Mouse (Mus musculus) embryonic facial prominence, embryonic 14.5 days (tissue): ENCODE measurements around the gene Jkamp. TPM values are rescaled to one million over a fixed set of nuclear protein-coding genes. Genes with fewer than 3 reads are reported as not detected.
A peak's percentile ranks its signal among the peaks of the same experiment; 100 is the strongest.

ENCODE experiments used
- ATAC-seq: fragments of 200-750 bp; cut with Nextera tagmentation; 2 replicates; pipeline ENCODE4 v1.8.0; 2017; ENCODE audit warnings: low read depth, moderate number of reproducible peaks, moderate TSS enrichment
- DNase-seq: peaks from one replicate; pipeline ENCODE4 v3.0.0-alpha.2; 2015; ENCODE audit warnings: low spot score
- H3K27ac ChIP-seq: fragments of 300-500 bp; sonication (generic); replicated peaks from 2 replicates; pipeline ENCODE4 v1.5.1; 2014; ENCODE audit warnings: low read depth, mild to moderate bottlenecking, low read length, moderate library complexity
- H3K27me3 ChIP-seq: fragments of 300-500 bp; sonication (generic); replicated peaks from 2 replicates; pipeline ENCODE4 v1.6.1; 2014; ENCODE audit warnings: low read length; ENCODE audit not compliant: control insufficient read depth, insufficient read depth
- H3K36me3 ChIP-seq: fragments of 300-500 bp; sonication (generic); 2 replicates; pipeline ENCODE4 v1.6.1; 2014; ENCODE audit warnings: low read length, mixed read lengths; ENCODE audit not compliant: control insufficient read depth, insufficient read depth
- H3K4me1 ChIP-seq: fragments of 300-500 bp; sonication (generic); 2 replicates; pipeline ENCODE4 v1.6.1; 2014; ENCODE audit warnings: antibody characterized with exemption, low read length; ENCODE audit not compliant: control insufficient read depth, insufficient read depth
- H3K4me2 ChIP-seq: fragments of 300-500 bp; sonication (generic); 2 replicates; pipeline ENCODE4 v1.6.1; 2014; ENCODE audit warnings: low read depth, mild to moderate bottlenecking, low read length, moderate library complexity, mixed read lengths
- H3K4me3 ChIP-seq: fragments of 300-500 bp; sonication (generic); 2 replicates; pipeline ENCODE4 v1.5.1; 2014; ENCODE audit warnings: low read depth, mild to moderate bottlenecking, low read length
- H3K9ac ChIP-seq: fragments of 300-500 bp; sonication (generic); 2 replicates; pipeline ENCODE4 v1.6.1; 2014; ENCODE audit warnings: low read depth, mild to moderate bottlenecking, low read length, moderate library complexity, mixed read lengths
- H3K9me3 ChIP-seq: fragments of 300-500 bp; sonication (generic); 2 replicates; pipeline ENCODE4 v1.6.1; 2016; ENCODE audit warnings: low read length; ENCODE audit not compliant: control insufficient read depth
- WGBS: fragments of 180-500 bp; shearing (Covaris S2); extraction: QIAGEN DNeasy Blood & Tissue Kit; methylation state at CpG from one replicate; pipeline ENCODE4 v1.1.7; 2014; 5-methylcytosine and 5-hydroxymethylcytosine counted together
- polyA plus RNA-seq: library from polyadenylated mRNA; unstranded; fragments of >200 nt; fragmentation: Nextera tagmentation; extraction: Ambion mirVana; gene quantifications from 2 replicates; pipeline ENCODE4 v1.2.1, GENCODE M21; 2014

Jkamp gene
- polyA plus RNA-seq, 1 experiment from 2014 or later: 49.3 TPM

DNA sequence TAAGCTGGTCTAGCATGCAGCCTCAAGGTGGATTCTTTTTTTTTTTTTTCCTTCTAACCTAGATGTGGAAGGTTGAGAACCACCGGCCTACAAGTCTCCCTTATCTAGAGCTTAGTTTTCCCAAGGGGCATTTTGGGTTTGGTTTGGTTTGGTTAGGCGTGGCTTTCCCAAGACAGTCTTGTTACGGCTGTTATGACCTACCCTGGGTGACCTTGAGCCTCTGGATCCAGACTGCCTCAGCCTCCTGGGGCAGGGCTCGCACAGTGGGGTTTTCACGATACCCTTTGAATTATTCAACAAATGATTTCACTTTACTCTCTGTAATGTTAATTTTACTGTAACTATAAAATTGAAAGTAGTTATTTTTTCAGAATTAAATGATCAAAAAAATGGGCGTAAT is 17.4 kb downstream of the Jkamp start:
- DNase-seq: no peak
- H3K4me2 ChIP-seq: no peak overlapping the region
- no peaks in the 10 kb centered on the region for H3K4me1 ChIP-seq
- no peaks in the 10 kb centered on the region for H3K9me3 ChIP-seq
- H3K9ac ChIP-seq: no peak overlapping the region
- WGBS: 76% methylated on average over 6 of the region's 6 CpGs
- H3K27me3 ChIP-seq: no peaks in the 10 kb centered on the region
- peaks cover 33% of the 10 kb centered on the region for H3K36me3 ChIP-seq
- no peak overlapping the region for H3K27ac ChIP-seq
- H3K4me3 ChIP-seq: no peak overlapping the region
- ATAC-seq: no peak

- Histone ChIP-seq H3K27me3 (no peaks in the 10 kb centered on the region), H3K4me1 (no peaks in the 10 kb centered on the region), H3K27ac (no peak overlapping the region), H3K4me2 (no peak overlapping the region), H3K9ac (no peak overlapping the region), H3K9me3 (no peaks in the 10 kb centered on the region), H3K4me3 (no peak overlapping the region), H3K36me3 (peaks cover 26% of the 10 kb centered on the region)
- ATAC-seq (0 out of 2 replicates have a peak, but pooled peaks have one; percentile 33), DNase-seq (no peak)
- 90% methylated on average over 5 of the region's 5 CpGs for WGBS
Observed at GRCm38 (mm10) chr12:72104027-72104426, 18.6 kb downstream of the Jkamp start.

GRCm38 (mm10) chr12:72104525-72105281 is 19.3 kb downstream of the Jkamp start:
- ATAC-seq: peak; percentile 55
- no peak overlapping the region for H3K9ac ChIP-seq
- no peak overlapping the region for H3K27ac ChIP-seq
- no peaks in the 10 kb centered on the region for H3K4me1 ChIP-seq
- whole genome bisulfite sequencing: 29% methylated on average over 14 of the region's 14 CpGs
- H3K27me3 ChIP-seq: no peaks in the 10 kb centered on the region
- H3K36me3 ChIP-seq: peaks cover 19% of the 10 kb centered on the region
- no peak overlapping the region for H3K4me3 ChIP-seq
- peak; percentile 89 for DNase-seq
- no peak overlapping the region for H3K4me2 ChIP-seq
- no peaks in the 10 kb centered on the region for H3K9me3 ChIP-seq

DNA sequence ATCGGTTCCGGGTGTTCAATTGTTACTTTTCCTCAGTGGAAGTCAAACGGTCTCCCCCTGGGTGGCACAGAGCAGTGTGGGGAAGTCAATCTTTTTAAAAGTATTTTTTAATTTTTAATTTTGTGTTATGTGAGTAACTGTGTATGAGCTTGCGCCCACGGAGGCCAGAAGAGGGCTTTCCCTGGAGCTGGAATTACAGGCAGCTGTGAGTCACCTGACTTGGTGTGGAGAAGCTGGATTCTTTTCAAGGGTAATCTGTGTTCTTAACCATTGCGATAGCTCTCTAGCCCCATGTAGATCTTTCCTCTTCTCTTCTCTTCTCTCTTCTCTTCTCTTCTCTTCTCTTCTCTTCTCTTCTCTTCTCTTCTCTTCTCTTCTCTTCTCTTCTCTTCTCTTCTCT is 29.7 kb downstream of the Jkamp start:
- WGBS: 69% methylated on average over 6 of the region's 6 CpGs
- ATAC-seq: no peak

GRCm38 (mm10) chr12:72115686-72116345 is 30.4 kb downstream of the Jkamp start:
- H3K4me3 ChIP-seq: no peak overlapping the region
- 85% methylated on average over 21 of the region's 23 CpGs for WGBS
- no peak overlapping the region for H3K27ac ChIP-seq
- no peaks in the 10 kb centered on the region for H3K36me3 ChIP-seq
- H3K9ac ChIP-seq: no peak overlapping the region
- no peak for DNase-seq
- no peaks in the 10 kb centered on the region for H3K4me1 ChIP-seq
- no peaks in the 10 kb centered on the region for H3K9me3 ChIP-seq
- no peaks in the 10 kb centered on the region for H3K27me3 ChIP-seq
- H3K4me2 ChIP-seq: no peak overlapping the region
- ATAC-seq: no peak

More for the DNA sequence above, 29.7 kb downstream of the Jkamp start:
- Histone ChIP-seq H3K36me3 (no peaks in the 10 kb centered on the region), H3K9ac (no peak overlapping the region), H3K4me1 (no peaks in the 10 kb centered on the region), H3K9me3 (no peaks in the 10 kb centered on the region), H3K27ac (no peak overlapping the region), H3K4me3 (no peak overlapping the region), H3K27me3 (no peaks in the 10 kb centered on the region), H3K4me2 (no peak overlapping the region)
- DNase-seq: no peak

GRCm38 (mm10) chr12:72129203-72129602 is 43.8 kb downstream of the Jkamp start:
- ATAC-seq (no peak), DNase-seq (no peak)
- Histone ChIP-seq H3K9me3 (0 out of 2 replicates have a peak, but pooled peaks cover 4% of the 10 kb centered on the region), H3K27ac (no peak overlapping the region), H3K36me3 (no peaks in the 10 kb centered on the region), H3K9ac (no peak overlapping the region), H3K4me3 (no peak overlapping the region), H3K4me2 (no peak overlapping the region), H3K27me3 (no peaks in the 10 kb centered on the region), H3K4me1 (no peaks in the 10 kb centered on the region)
- 86% methylated on average over 10 of the region's 10 CpGs for WGBS

GRCm38 (mm10) chr12:72150786-72151185 is 65.4 kb downstream of the Jkamp start:
- H3K4me2 ChIP-seq: no peak overlapping the region
- no peak overlapping the region for H3K27ac ChIP-seq
- no peak for DNase-seq
- no peaks in the 10 kb centered on the region for H3K9me3 ChIP-seq
- no peak overlapping the region for H3K9ac ChIP-seq
- WGBS: 86% methylated on average over 4 of the region's 4 CpGs
- H3K4me3 ChIP-seq: no peak overlapping the region
- H3K4me1 ChIP-seq: no peaks in the 10 kb centered on the region
- ATAC-seq: no peak
- H3K36me3 ChIP-seq: no peaks in the 10 kb centered on the region
- no peaks in the 10 kb centered on the region for H3K27me3 ChIP-seq
